Mouse (Mus musculus) liver, embryonic 11.5 days (tissue): Measurements from ENCODE around the gene Olfr1241. TPM values are rescaled to one million over a fixed set of nuclear protein-coding genes. Genes with fewer than 3 reads are reported as not detected.

Experiments used
- ATAC-seq: fragments of 200-750 bp; cut with Nextera tagmentation; replicated peaks from 2 replicates; pipeline ENCODE4 v1.8.0; 2017; ENCODE audit warnings: moderate number of reproducible peaks, mild to moderate bottlenecking, moderate TSS enrichment, moderate library complexity; ENCODE audit not compliant: low FRiP score
- DNase-seq: peaks from one replicate; pipeline ENCODE4 v3.0.0-alpha.2; 2017; ENCODE audit warnings: low spot score
- H3K27ac ChIP-seq: fragments of 300-500 bp; sonication (generic); 2 replicates; pipeline ENCODE4 v1.5.1; 2014; ENCODE audit warnings: mild to moderate bottlenecking, low read depth, low read length, control low read depth
- H3K27me3 ChIP-seq: fragments of 300-500 bp; sonication (generic); replicated peaks from 2 replicates; pipeline ENCODE4 v1.6.1; 2014; ENCODE audit warnings: low read length, mixed read lengths; ENCODE audit not compliant: control insufficient read depth, insufficient read depth
- H3K36me3 ChIP-seq: fragments of 300-500 bp; sonication (generic); 2 replicates; pipeline ENCODE4 v1.6.1; 2014; ENCODE audit warnings: mild to moderate bottlenecking, low read length, moderate library complexity, mixed read lengths; ENCODE audit not compliant: control insufficient read depth, insufficient read depth
- H3K4me1 ChIP-seq: fragments of 300-500 bp; sonication (generic); replicated peaks from 2 replicates; pipeline ENCODE4 v1.6.1; 2014; ENCODE audit warnings: low read length, mixed read lengths; ENCODE audit not compliant: control insufficient read depth, insufficient read depth
- H3K4me2 ChIP-seq: fragments of 300-500 bp; sonication (generic); 2 replicates; pipeline ENCODE4 v1.6.1; 2014; ENCODE audit warnings: mild to moderate bottlenecking, control low read depth, moderate library complexity
- H3K4me3 ChIP-seq: fragments of 300-500 bp; sonication (generic); 2 replicates; pipeline ENCODE4 v1.5.1; 2014; ENCODE audit warnings: low read depth, low read length, control low read depth
- H3K9ac ChIP-seq: fragments of 300-500 bp; sonication (generic); 2 replicates; pipeline ENCODE4 v1.6.1; 2014; ENCODE audit warnings: low read depth, low read length, control low read depth
- H3K9me3 ChIP-seq: fragments of 300-500 bp; sonication (generic); 2 replicates; pipeline ENCODE4 v1.6.1; 2016; ENCODE audit warnings: low read length, inconsistent platforms, mixed read lengths; ENCODE audit not compliant: control insufficient read depth
- WGBS: fragments of 180-500 bp; shearing (Covaris S2); extraction: QIAGEN DNeasy Blood & Tissue Kit; methylation state at CpG from one replicate; pipeline ENCODE4 v1.1.7; 2014; 5-methylcytosine and 5-hydroxymethylcytosine counted together
- polyA plus RNA-seq: library from polyadenylated mRNA; unstranded; fragments of >200 nt; fragmentation: Nextera tagmentation; extraction: Ambion mirVana; gene quantifications from 2 replicates; pipeline ENCODE4 v1.2.1, GENCODE M21; 2014

Gene Olfr1241
- not detected in 2 replicates for polyA plus RNA-seq

DNA sequence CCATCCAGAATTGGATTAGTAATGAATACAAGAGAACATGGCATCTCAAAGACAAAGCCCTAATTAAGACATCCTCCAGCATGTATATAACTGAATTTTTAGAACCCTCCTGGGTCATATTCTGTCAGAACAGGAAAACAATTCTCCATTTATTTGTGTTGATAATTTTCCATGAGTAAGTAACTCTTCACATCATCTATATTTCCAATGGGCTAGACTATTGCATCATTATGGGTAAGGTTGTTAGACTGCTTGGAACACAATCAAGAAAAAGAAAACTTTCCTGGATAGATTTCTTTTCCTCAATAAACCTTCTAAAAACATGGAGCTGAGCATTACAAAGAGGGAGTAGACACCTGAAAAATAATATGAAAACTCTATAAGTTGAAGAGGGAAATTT is at the start of gene Olfr1241:
Olfr1241 (minus strand) TSS at position 101 of the 400 bp plus-strand sequence.
- Histone ChIP-seq H3K9me3 (no peaks in the 10 kb centered on the region), H3K4me2 (no peak within 1 kb of the TSS), H3K27me3 (no peaks in the 10 kb centered on the region), H3K36me3 (no peaks in the 10 kb centered on the region), H3K4me3 (no peak within 1 kb of the TSS), H3K4me1 (no peaks in the 10 kb centered on the region), H3K9ac (no peak within 1 kb of the TSS), H3K27ac (no peak within 1 kb of the TSS)
- ATAC-seq, result no peak
- no peak for DNase-seq

DNA sequence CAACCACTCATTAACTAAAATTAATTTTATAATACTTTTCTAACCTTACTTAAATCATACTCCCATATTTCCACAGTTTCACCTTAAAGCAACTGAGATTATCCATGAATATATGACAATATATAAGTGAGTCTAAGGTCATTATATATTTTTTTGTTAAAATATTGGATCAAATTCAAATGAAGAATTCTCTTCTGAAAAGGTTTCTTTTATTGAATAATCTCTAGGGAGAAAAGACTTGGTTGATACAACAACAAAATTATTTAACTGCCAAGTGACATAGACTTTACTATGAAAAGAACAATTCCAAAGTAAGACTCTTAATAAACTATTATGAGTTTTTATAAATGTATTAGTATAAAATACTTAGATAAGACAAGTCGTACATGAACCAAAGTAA is 44.5 kb upstream of the Olfr1241 start, which contains the start of gene Olfr1243:
Olfr1243 (minus strand) TSS at position 101 of the 400 bp plus-strand sequence.
- H3K4me2 ChIP-seq, result no peak within 1 kb of the TSS
- H3K27me3 ChIP-seq, result no peaks in the 10 kb centered on the region
- no peak within 1 kb of the TSS for H3K9ac ChIP-seq
- no peaks in the 10 kb centered on the region for H3K9me3 ChIP-seq
- 75% methylated on average over 1 of the region's 1 CpGs for WGBS
- no peaks in the 10 kb centered on the region for H3K4me1 ChIP-seq
- H3K4me3 ChIP-seq, result no peak within 1 kb of the TSS
- H3K27ac ChIP-seq, result no peak within 1 kb of the TSS
- H3K36me3 ChIP-seq, result no peaks in the 10 kb centered on the region
- DNase-seq, result no peak
- ATAC-seq, result no peak

- Histone ChIP-seq H3K36me3 (no peaks in the 10 kb centered on the region), H3K27me3 (no peaks in the 10 kb centered on the region), H3K4me3 (no peak within 1 kb of the TSS), H3K27ac (no peak within 1 kb of the TSS), H3K9me3 (no peaks in the 10 kb centered on the region), H3K4me2 (no peak within 1 kb of the TSS), H3K9ac (no peak within 1 kb of the TSS), H3K4me1 (no peaks in the 10 kb centered on the region)
- no peak for DNase-seq
- no peak for ATAC-seq
- WGBS, result 52% methylated on average over 1 of the region's 1 CpGs
Measured at GRCm38 (mm10) chr2:89498235-89498634, 11.3 kb upstream of the Olfr1241 start, which contains the start of gene Olfr1242. Gene Olfr1242, minus strand, starts transcription at chr2:89498335.

DNA sequence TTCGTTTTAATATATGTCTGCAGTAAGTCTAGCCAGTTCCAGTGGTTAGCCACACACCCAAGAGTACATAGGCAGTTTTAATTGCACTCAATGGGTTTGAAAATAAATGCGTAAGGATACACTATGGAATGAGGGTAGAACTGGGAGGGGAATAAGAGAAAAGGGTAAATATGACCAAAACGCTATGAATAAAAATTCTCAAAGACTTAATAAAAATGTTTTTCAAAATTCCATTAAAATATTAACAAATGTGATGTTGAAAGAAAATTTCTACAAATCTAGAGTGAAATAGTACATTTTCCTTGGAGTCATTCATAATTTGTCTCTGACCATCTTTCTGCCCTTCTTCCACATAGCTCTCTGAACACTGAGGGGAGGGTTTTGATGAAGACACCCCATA is 44.0 kb downstream of the Olfr1241 start, which contains the start of gene Olfr1240:
Olfr1240 (minus strand) TSS at position 101 of the 400 bp plus-strand sequence.
- H3K4me1 ChIP-seq, result no peaks in the 10 kb centered on the region
- whole genome bisulfite sequencing, result 72% methylated on average over 3 of the region's 3 CpGs
- H3K27me3 ChIP-seq, result no peaks in the 10 kb centered on the region
- H3K27ac ChIP-seq, result no peak within 1 kb of the TSS
- no peak within 1 kb of the TSS for H3K9ac ChIP-seq
- H3K9me3 ChIP-seq, result no peaks in the 10 kb centered on the region
- no peak within 1 kb of the TSS for H3K4me3 ChIP-seq
- ATAC-seq (no peak), DNase-seq (no peak)
- no peak within 1 kb of the TSS for H3K4me2 ChIP-seq
- H3K36me3 ChIP-seq, result no peaks in the 10 kb centered on the region

Other genes with a start within 250 kb of the Olfr1241 start
- not detected in 2 replicates for gene Olfr1228, start 233.1 kb downstream of the Olfr1241 start, polyA plus RNA-seq
- gene Olfr1229, start 199.1 kb downstream of the Olfr1241 start, polyA plus RNA-seq, result not detected in 2 replicates
- not detected in 2 replicates for gene Olfr1230, start 189.9 kb downstream of the Olfr1241 start, polyA plus RNA-seq
- gene Olfr1231, start 180.1 kb downstream of the Olfr1241 start, polyA plus RNA-seq, result not detected in 2 replicates
- not detected in 2 replicates for gene Olfr1232, start 157.5 kb downstream of the Olfr1241 start, polyA plus RNA-seq
- not detected in 2 replicates for gene Olfr1233, start 144.7 kb downstream of the Olfr1241 start, polyA plus RNA-seq
- gene Olfr1234, start 122.3 kb downstream of the Olfr1241 start, polyA plus RNA-seq, result not detected in 2 replicates
- gene Olfr1238, start 77.5 kb downstream of the Olfr1241 start, polyA plus RNA-seq, result not detected in 2 replicates
- gene Olfr1239, start 66.7 kb downstream of the Olfr1241 start, polyA plus RNA-seq, result not detected in 2 replicates
- not detected in 2 replicates for gene Olfr1240, start 44.1 kb downstream of the Olfr1241 start, polyA plus RNA-seq
- gene Olfr1242, start 11.2 kb upstream of the Olfr1241 start, polyA plus RNA-seq, result not detected in 2 replicates
- not detected in 2 replicates for gene Olfr1243, start 44.4 kb upstream of the Olfr1241 start, polyA plus RNA-seq
- not detected in 2 replicates for gene Olfr1245, start 91.3 kb upstream of the Olfr1241 start, polyA plus RNA-seq
- gene Olfr1246, start 106.0 kb upstream of the Olfr1241 start, polyA plus RNA-seq, result not detected in 2 replicates
- not detected in 2 replicates for gene Olfr1247, start 127.0 kb upstream of the Olfr1241 start, polyA plus RNA-seq
- gene Olfr1248, start 131.1 kb upstream of the Olfr1241 start, polyA plus RNA-seq, result not detected in 2 replicates
- gene Olfr1249, start 147.9 kb upstream of the Olfr1241 start, polyA plus RNA-seq, result not detected in 2 replicates
- gene Olfr1250, start 174.3 kb upstream of the Olfr1241 start, polyA plus RNA-seq, result not detected in 2 replicates
- not detected in 2 replicates for gene Olfr1251, start 184.8 kb upstream of the Olfr1241 start, polyA plus RNA-seq
- not detected in 2 replicates for gene Olfr1252, start 237.9 kb upstream of the Olfr1241 start, polyA plus RNA-seq